Mouse (Mus musculus) liver, adult 2 months (tissue): ENCODE results near the gene Dhtkd1.

Experiments
- CTCF ChIP-seq: fragments of 200-500 bp; IDR thresholded peaks from 2 replicates; pipeline ENCODE4 v1.5.1; 2011; ENCODE audit warnings: low read depth, low read length, control low read depth
- POLR2A ChIP-seq: fragments of 200-500 bp; IDR thresholded peaks from 2 replicates; pipeline ENCODE4 v1.6.1; 2011; ENCODE audit warnings: low read length, control low read depth; ENCODE audit not compliant: insufficient read depth; ENCODE audit errors: extremely low read depth

DNA sequence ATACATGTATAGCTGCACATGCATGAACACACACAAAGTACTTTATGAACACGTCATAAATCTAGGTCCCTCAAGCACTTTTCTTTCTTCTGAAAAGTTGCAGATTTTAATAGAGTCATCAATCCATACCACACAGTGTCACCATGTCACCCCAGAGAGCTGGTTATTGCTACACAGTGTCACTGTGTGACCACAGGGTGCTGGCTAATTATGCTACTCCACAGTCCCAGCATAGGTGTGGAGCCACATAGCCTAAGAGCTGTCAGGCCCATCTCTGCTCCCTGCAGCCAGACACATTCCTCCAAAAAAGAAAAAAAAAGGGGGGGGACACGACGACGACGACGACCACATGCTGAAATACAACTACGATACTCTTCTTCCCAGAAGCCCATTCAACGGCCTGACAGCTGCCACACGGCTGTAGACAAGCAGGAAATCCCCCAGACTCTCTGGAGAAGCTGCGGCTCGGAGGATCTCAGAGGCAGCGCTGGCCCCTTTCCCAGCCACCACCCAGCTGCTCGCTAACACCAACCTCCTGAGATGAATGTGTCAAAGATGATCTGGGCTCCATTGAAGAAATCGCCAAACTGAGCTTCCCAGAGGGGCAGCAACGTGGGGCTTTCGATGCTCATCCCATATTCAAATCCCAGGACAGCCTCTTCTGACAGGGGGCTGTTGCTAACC is 31.2 kb downstream of the Dhtkd1 start:
- TF ChIP-seq CTCF (no peak), POLR2A (no peak)
